Mouse (Mus musculus) heart, adult 2 months (tissue): ENCODE measurements around the gene Dab2. TPM values are rescaled to one million over a fixed set of nuclear protein-coding genes. Genes with fewer than 3 reads are reported as not detected.

Experiments
- DNase-seq, 2 experiments: peaks; one replicate each; pipeline ENCODE4 v3.0.0; 2021
- H3K27ac ChIP-seq: fragments of 200-600 bp; 2 replicates; pipeline ENCODE4 v1.8.1; 2022
- H3K27me3 ChIP-seq: fragments of 200-500 bp; 2 replicates; pipeline ENCODE4 v1.6.1; 2012; ENCODE audit warnings: mild to moderate bottlenecking, low read length, inconsistent platforms, mixed read lengths; ENCODE audit not compliant: control insufficient read depth, insufficient read depth
- H3K36me3 ChIP-seq: fragments of 200-500 bp; 2 replicates; pipeline ENCODE4 v1.6.1; 2012; ENCODE audit warnings: low read length, inconsistent platforms; ENCODE audit not compliant: control insufficient read depth, insufficient read depth
- H3K4me1 ChIP-seq: fragments of 200-500 bp; 2 replicates; pipeline ENCODE4 v1.6.1; 2011; ENCODE audit warnings: low read length; ENCODE audit not compliant: control insufficient read depth, insufficient read depth
- H3K4me3 ChIP-seq: fragments of 200-600 bp; 2 replicates; pipeline ENCODE4 v1.8.1; 2022
- H3K79me2 ChIP-seq: fragments of 200-500 bp; replicated peaks from 2 replicates; pipeline ENCODE4 v1.6.1; 2012; ENCODE audit warnings: mild to moderate bottlenecking, inconsistent platforms, low read length, moderate library complexity, mixed read lengths; ENCODE audit not compliant: control insufficient read depth, insufficient read depth
- H3K9ac ChIP-seq: fragments of 200-500 bp; 2 replicates; pipeline ENCODE4 v1.6.1; 2012; ENCODE audit warnings: low read depth, mild to moderate bottlenecking, control low read depth, inconsistent platforms, low read length, mixed read lengths
- CTCF ChIP-seq: fragments of 200-600 bp; IDR thresholded peaks from 2 replicates; pipeline ENCODE4 v1.8.1; 2022; ENCODE audit warnings: antibody characterized with exemption, mild to moderate bottlenecking, moderate library complexity
- EP300 ChIP-seq: fragments of 200-500 bp; IDR thresholded peaks from 2 replicates; pipeline ENCODE4 v1.6.1; 2011; ENCODE audit warnings: low read depth, low read length, control low read depth; ENCODE audit not compliant: insufficient read depth
- POLR2A ChIP-seq: fragments of 200-500 bp; IDR thresholded peaks from 2 replicates; pipeline ENCODE4 v1.6.1; 2011; ENCODE audit warnings: mild to moderate bottlenecking, low read depth, low read length, control low read depth; ENCODE audit not compliant: insufficient read depth
- WGBS: fragments of 180-500 bp; shearing (Covaris S2); methylation state at CpG from one replicate; pipeline ENCODE4 v1.1.7; 2018; 5-methylcytosine and 5-hydroxymethylcytosine counted together
- intact Hi-C: fragments of 180-260 bp; cut with DNase I; formaldehyde crosslinking; loops from one replicate; pipeline ENCODE4 v1.15.1; 2025
- polyA plus RNA-seq: library from polyadenylated mRNA; depleted of rRNA; stranded (reverse); fragments of >200 nt; gene quantifications from 2 replicates; pipeline ENCODE4 v1.2.3, GENCODE M21; 2012; rRNA removed
- total RNA-seq, 2 experiments: library from RNA; stranded (reverse); gene quantifications; 2 replicates each; pipeline ENCODE4 v1.2.3; 2021

Gene Dab2
- total and polyA plus RNA-seq, 3 experiments: 24.0 to 35.2 (median 27.3) TPM

- 51% methylated on average over 8 of the region's 8 CpGs for WGBS
Observed at GRCm38 (mm10) chr15:6461381-6461780, 161.8 kb downstream of the Dab2 start.

GRCm38 (mm10) chr15:6463361-6463923 lies 163.9 kb downstream of the Dab2 start:
- Histone ChIP-seq H3K36me3 (no peaks in the 10 kb centered on the region), H3K4me1 (no peaks in the 10 kb centered on the region), H3K4me3 (no peak overlapping the region), H3K27me3 (no peaks in the 10 kb centered on the region), H3K9ac (no peak overlapping the region), H3K27ac (no peak overlapping the region), H3K79me2 (no peaks in the 10 kb centered on the region)
- no peak for DNase-seq
- WGBS: 74% methylated on average over 3 of the region's 3 CpGs
- TF ChIP-seq EP300 (no peak), CTCF (no peak), POLR2A (no peak)
- intact Hi-C loops: no loop called here

More at GRCm38 (mm10) chr15:6461381-6461780, 161.8 kb downstream of the Dab2 start:
- intact Hi-C loops: no loop called here
- no peak overlapping the region for H3K9ac ChIP-seq
- H3K36me3 ChIP-seq: no peaks in the 10 kb centered on the region
- H3K27me3 ChIP-seq: no peaks in the 10 kb centered on the region
- no peaks in the 10 kb centered on the region for H3K79me2 ChIP-seq
- DNase-seq: no peak
- TF ChIP-seq CTCF (no peak), EP300 (no peak), POLR2A (no peak)
- no peak overlapping the region for H3K4me3 ChIP-seq
- H3K27ac ChIP-seq: no peak overlapping the region
- H3K4me1 ChIP-seq: no peaks in the 10 kb centered on the region

GRCm38 (mm10) chr15:6466995-6467394 lies 167.4 kb downstream of the Dab2 start:
- no peaks in the 10 kb centered on the region for H3K27me3 ChIP-seq
- H3K9ac ChIP-seq: no peak overlapping the region
- no peak overlapping the region for H3K27ac ChIP-seq
- DNase-seq: no peak
- intact Hi-C loops: no loop called here
- no peaks in the 10 kb centered on the region for H3K36me3 ChIP-seq
- no peaks in the 10 kb centered on the region for H3K79me2 ChIP-seq
- no peak for TF ChIP-seq POLR2A
- TF ChIP-seq EP300: no peak
- TF ChIP-seq CTCF: no peak
- no peaks in the 10 kb centered on the region for H3K4me1 ChIP-seq
- H3K4me3 ChIP-seq: no peak overlapping the region
- WGBS: 71% methylated on average over 10 of the region's 10 CpGs

- H3K27ac ChIP-seq: no peak overlapping the region
- no peak overlapping the region for H3K4me3 ChIP-seq
- WGBS: 89% methylated on average over 1 of the region's 1 CpGs
- H3K4me1 ChIP-seq: no peaks in the 10 kb centered on the region
- no peaks in the 10 kb centered on the region for H3K79me2 ChIP-seq
- no peak for TF ChIP-seq EP300
- no peak for TF ChIP-seq CTCF
- no peak for TF ChIP-seq POLR2A
- H3K9ac ChIP-seq: no peak overlapping the region
- intact Hi-C loops: no loop called here
- no peak for DNase-seq
- H3K36me3 ChIP-seq: no peaks in the 10 kb centered on the region
- no peaks in the 10 kb centered on the region for H3K27me3 ChIP-seq
Observed at GRCm38 (mm10) chr15:6468845-6469244, 169.3 kb downstream of the Dab2 start.

GRCm38 (mm10) chr15:6469384-6469783 lies 169.8 kb downstream of the Dab2 start:
- Histone ChIP-seq H3K9ac (no peak overlapping the region), H3K27me3 (no peaks in the 10 kb centered on the region), H3K79me2 (no peaks in the 10 kb centered on the region), H3K4me1 (no peaks in the 10 kb centered on the region), H3K27ac (no peak overlapping the region), H3K4me3 (no peak overlapping the region), H3K36me3 (no peaks in the 10 kb centered on the region)
- no peak for DNase-seq
- TF ChIP-seq CTCF: no peak
- no peak for TF ChIP-seq EP300
- intact Hi-C loops: no loop called here
- 89% methylated on average over 3 of the region's 3 CpGs for WGBS

GRCm38 (mm10) chr15:6483561-6483960 lies 184.0 kb downstream of the Dab2 start:
- intact Hi-C loops: no loop called here
- no peaks in the 10 kb centered on the region for H3K79me2 ChIP-seq
- 66% methylated on average over 3 of the region's 3 CpGs for WGBS
- no peaks in the 10 kb centered on the region for H3K27me3 ChIP-seq
- H3K4me3 ChIP-seq: no peak overlapping the region
- H3K27ac ChIP-seq: no peak overlapping the region
- H3K4me1 ChIP-seq: no peaks in the 10 kb centered on the region
- no peak for DNase-seq
- TF ChIP-seq POLR2A (no peak), EP300 (no peak), CTCF (no peak)
- H3K9ac ChIP-seq: no peak overlapping the region
- no peaks in the 10 kb centered on the region for H3K36me3 ChIP-seq

Other genes with a start within 250 kb of the Dab2 start
- gene C9, start 145.5 kb downstream of the Dab2 start, total RNA-seq: not detected
- gene C9, start 145.5 kb downstream of the Dab2 start, polyA plus RNA-seq: not detected in 2 replicates
- gene Fyb, start 223.1 kb downstream of the Dab2 start, total RNA-seq: 10 to 100 TPM; 25.2 to 45.7 TPM
- gene Fyb, start 223.1 kb downstream of the Dab2 start, polyA plus RNA-seq: 2.2 and 4.1 TPM in 2 replicates